Mouse (Mus musculus): ENCODE measurements around the gene Plxdc1. TPM values are rescaled to one million over a fixed set of nuclear protein-coding genes. Genes with fewer than 3 reads are reported as not detected.
"Not testable (repeated sequence)": the region's sequence is repeated elsewhere in the genome, so short reads cannot be mapped to it uniquely, and the experiment has no call there.

Plxdc1 gene
- polyA plus RNA-seq, 1 experiment from 2014 or later = not detected

DNA sequence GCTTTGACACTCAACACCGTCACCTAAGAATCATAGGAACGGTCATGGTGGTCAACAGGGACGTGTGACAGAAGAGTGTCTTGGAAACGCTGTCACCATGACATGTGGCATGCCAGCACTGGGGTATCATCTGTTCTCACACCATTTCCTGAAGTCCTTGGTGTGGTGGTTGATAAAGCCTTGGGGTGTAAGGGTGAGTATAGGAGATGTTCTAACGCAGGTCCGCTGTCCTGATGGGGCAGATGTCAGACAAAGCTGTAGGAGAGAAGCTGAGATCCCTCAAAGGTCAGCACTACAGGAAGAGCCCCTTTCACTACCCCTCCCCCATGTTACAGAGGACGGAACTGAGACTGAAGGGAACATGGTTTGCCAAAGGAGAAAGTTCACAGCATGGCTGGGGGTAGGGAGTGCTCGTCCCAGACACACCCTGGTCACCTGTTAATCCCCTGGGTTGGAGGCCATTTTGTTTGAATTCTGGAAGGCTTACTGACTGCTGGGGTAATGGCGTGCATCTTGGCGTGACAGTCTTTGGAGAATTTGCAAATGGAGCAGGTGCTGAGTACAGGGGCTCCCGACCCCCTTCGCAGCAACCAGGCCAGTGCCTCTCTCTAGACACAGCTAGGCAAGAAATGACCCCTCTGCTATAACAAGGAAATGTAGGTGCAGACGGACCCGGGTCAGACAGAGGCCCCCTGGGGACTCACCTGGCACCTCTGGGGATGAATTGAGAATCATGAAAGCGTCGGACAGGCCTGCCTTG, 32.9 kb downstream of the Plxdc1 start:
- WGBS (ENCODE audit: insufficient replicate concordance) = 72% methylated on average over 16 of the region's 16 CpGs
- Histone ChIP-seq H3K9ac (ENCODE audit: low read depth, low read length) (no peak overlapping the region), H3K4me1 (ENCODE audit: control insufficient read depth, insufficient read depth, low read length) (0 out of 2 replicates have a peak, but pooled peaks cover 3% of the 10 kb centered on the region), H3K27ac (ENCODE audit: low read depth, low read length) (no peak overlapping the region), H3K4me3 (ENCODE audit: low read depth, low read length) (no peak overlapping the region), H3K36me3 (ENCODE audit: control insufficient read depth, insufficient read depth, low read length) (no peaks in the 10 kb centered on the region), H3K27me3 (ENCODE audit: control insufficient read depth, insufficient read depth, low read length) (no peaks in the 10 kb centered on the region; the same call in 1 of the 2 replicates), H3K4me2 (no peak overlapping the region), H3K9me3 (replicated peaks; ENCODE audit: control insufficient read depth, low read length) (no peaks in the 10 kb centered on the region)
- ATAC-seq (replicated peaks; ENCODE audit: insufficient number of reproducible peaks, low FRiP score, low TSS enrichment) = no peak

DNA sequence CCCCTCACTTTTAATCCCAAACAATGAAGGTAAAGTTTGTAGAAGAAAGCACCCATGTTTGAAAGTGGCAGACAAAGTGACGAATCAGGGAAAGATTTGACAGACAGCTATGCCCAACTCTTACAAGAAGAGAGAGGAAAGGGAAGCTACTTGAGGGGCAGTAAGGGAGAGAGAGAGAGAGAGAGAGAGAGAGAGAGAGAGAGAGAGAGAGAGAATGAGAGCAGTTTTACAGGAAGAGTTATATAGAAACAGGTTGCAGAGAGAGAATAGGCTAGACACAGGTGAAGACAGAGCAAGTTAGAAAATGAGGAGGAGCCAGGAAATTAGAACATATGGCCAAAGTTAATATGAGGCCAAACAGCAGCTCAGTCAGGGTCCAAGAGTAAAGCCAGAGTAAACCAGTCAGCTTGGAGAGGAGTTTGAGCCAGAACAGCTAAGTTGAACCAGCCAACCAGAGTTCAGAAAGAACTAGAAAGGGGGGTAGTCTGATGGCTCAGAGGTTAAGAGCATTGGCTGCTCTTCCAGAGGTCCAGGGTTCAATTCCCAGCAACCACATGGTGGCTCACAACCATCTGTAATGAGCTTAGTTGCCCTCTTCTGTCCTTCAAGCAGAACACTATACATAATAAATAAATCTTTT, 33.8 kb downstream of the Plxdc1 start:
- Histone ChIP-seq H3K9ac (ENCODE audit: low read depth, low read length) (no peak overlapping the region), H3K36me3 (ENCODE audit: control insufficient read depth, insufficient read depth, low read length) (no peaks in the 10 kb centered on the region), H3K4me3 (ENCODE audit: low read depth, low read length) (no peak overlapping the region), H3K27ac (ENCODE audit: low read depth, low read length) (no peak overlapping the region), H3K27me3 (ENCODE audit: control insufficient read depth, insufficient read depth, low read length) (no peaks in the 10 kb centered on the region; the same call in 1 of the 2 replicates), H3K4me1 (ENCODE audit: control insufficient read depth, insufficient read depth, low read length) (0 out of 2 replicates have a peak, but pooled peaks cover 3% of the 10 kb centered on the region), H3K9me3 (replicated peaks; ENCODE audit: control insufficient read depth, low read length) (no peaks in the 10 kb centered on the region), H3K4me2 (no peak overlapping the region)
- WGBS (ENCODE audit: insufficient replicate concordance) = 92% methylated on average over 1 of the region's 1 CpGs
- no peak for ATAC-seq (replicated peaks; ENCODE audit: insufficient number of reproducible peaks, low FRiP score, low TSS enrichment)

DNA sequence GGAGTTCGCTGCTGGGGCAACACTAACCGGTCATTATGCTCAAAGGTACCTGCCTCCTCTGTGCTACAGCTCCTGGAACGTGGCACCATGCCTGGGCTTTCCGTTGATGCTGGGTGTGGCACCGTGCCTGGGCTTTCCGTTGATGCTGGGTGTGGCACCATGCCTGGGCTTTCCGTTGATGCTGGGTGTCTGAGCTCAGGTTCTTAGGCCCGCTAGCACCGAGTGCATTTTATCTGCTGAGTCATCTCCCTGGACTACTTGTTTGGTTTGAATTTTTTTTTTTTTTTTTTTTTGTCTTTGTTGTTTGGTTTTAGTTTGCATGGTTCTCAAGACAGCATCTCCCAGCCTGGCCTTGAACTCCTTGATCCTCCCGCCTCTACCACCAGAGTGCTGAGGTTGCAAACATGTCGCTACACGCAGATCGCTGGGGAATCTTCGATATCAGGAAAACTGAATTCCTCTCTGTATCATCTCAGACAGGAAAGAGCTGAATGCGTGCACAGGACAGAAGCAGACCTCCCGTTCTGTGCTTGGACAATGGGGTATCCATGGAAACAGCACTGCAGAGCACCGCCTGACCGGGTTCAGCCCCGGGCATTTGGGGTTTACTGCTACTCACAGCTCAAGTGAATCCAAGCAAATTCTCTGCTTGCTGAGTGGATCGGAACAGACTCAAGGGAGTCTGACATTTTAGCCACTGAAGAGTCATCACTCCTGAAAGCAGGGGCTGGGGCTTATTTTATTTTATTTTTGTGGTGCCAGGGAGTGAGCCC, 36.4 kb downstream of the Plxdc1 start:
- Histone ChIP-seq H3K27me3 (ENCODE audit: control insufficient read depth, insufficient read depth, low read length) (no peaks in the 10 kb centered on the region), H3K9me3 (replicated peaks; ENCODE audit: control insufficient read depth, low read length) (no peaks in the 10 kb centered on the region), H3K27ac (ENCODE audit: low read depth, low read length) (no peak overlapping the region), H3K4me2 (no peak overlapping the region), H3K4me3 (ENCODE audit: low read depth, low read length) (no peak overlapping the region), H3K36me3 (ENCODE audit: control insufficient read depth, insufficient read depth, low read length) (no peaks in the 10 kb centered on the region), H3K4me1 (ENCODE audit: control insufficient read depth, insufficient read depth, low read length) (0 out of 2 replicates have a peak, but pooled peaks cover 3% of the 10 kb centered on the region), H3K9ac (ENCODE audit: low read depth, low read length) (no peak overlapping the region)
- 61% methylated on average over 20 of the region's 20 CpGs for WGBS (ENCODE audit: insufficient replicate concordance)
- ATAC-seq (replicated peaks; ENCODE audit: insufficient number of reproducible peaks, low FRiP score, low TSS enrichment) = no peak

DNA sequence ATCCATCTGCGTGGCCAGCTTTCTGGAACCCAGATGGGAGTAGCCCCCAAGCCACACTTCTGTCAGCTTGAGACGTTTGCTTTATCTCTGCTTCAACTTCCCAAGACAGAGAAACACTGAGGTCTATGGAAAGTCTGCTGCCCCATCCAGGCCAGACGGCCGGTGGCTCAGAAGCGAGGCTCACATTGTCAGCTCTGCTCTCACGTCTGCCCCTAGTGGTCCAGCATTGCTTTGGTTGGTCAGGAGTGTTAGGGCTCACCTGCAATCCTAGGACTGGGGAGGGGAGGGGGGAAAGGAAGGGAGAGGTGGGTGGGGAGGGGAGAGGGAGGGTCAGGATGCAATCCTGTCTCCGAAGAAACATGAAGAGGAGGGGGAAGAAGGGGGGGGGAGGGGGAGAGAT, 38.8 kb downstream of the Plxdc1 start:
- Histone ChIP-seq H3K27me3 (ENCODE audit: control insufficient read depth, insufficient read depth, low read length) (no peaks in the 10 kb centered on the region), H3K4me3 (ENCODE audit: low read depth, low read length) (no peak overlapping the region), H3K27ac (ENCODE audit: low read depth, low read length) (no peak overlapping the region), H3K36me3 (ENCODE audit: control insufficient read depth, insufficient read depth, low read length) (no peaks in the 10 kb centered on the region), H3K4me2 (no peak overlapping the region), H3K9ac (ENCODE audit: low read depth, low read length) (no peak overlapping the region), H3K9me3 (replicated peaks; ENCODE audit: control insufficient read depth, low read length) (no peaks in the 10 kb centered on the region), H3K4me1 (ENCODE audit: control insufficient read depth, insufficient read depth, low read length) (no peaks in the 10 kb centered on the region)
- no peak for ATAC-seq (replicated peaks; ENCODE audit: insufficient number of reproducible peaks, low FRiP score, low TSS enrichment)
- WGBS (ENCODE audit: insufficient replicate concordance) = 12% methylated on average over 7 of the region's 7 CpGs

DNA sequence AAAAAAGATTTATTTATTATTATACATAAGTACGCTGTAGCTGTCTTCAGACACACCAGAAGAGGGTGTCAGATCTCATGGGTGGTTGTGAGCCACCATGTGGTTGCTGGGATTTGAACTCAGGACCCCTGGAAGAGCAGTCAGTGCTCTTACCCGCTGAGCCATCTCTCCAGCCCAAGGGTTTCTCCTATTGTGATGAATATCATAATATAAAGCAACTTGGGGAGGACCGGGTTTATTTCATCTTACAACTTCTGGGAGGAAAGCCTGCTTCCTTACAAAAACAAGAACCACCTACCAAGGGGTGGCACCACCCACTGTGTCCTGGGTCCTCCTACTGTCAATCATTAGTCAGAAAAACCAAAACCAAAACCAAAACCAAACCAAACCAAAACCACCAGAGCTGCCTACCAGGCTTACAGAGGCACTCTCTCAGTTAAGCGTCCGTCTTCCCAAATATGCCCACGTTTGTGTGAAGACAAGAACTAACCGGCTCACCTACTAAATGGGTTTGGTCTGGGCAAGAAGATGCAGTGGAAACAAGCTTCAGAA, 40.4 kb downstream of the Plxdc1 start:
- H3K4me3 ChIP-seq (ENCODE audit: low read depth, low read length); H3K4me1 ChIP-seq (ENCODE audit: control insufficient read depth, insufficient read depth, low read length); ATAC-seq (replicated peaks; ENCODE audit: insufficient number of reproducible peaks, low FRiP score, low TSS enrichment); H3K4me2 ChIP-seq; H3K27me3 ChIP-seq (ENCODE audit: control insufficient read depth, insufficient read depth, low read length); H3K36me3 ChIP-seq (ENCODE audit: control insufficient read depth, insufficient read depth, low read length); H3K9me3 ChIP-seq (replicated peaks; ENCODE audit: control insufficient read depth, low read length); H3K9ac ChIP-seq (ENCODE audit: low read depth, low read length); H3K27ac ChIP-seq (ENCODE audit: low read depth, low read length): not testable (repeated sequence)
- 84% methylated on average over 7 of the region's 7 CpGs for WGBS (ENCODE audit: insufficient replicate concordance)

DNA sequence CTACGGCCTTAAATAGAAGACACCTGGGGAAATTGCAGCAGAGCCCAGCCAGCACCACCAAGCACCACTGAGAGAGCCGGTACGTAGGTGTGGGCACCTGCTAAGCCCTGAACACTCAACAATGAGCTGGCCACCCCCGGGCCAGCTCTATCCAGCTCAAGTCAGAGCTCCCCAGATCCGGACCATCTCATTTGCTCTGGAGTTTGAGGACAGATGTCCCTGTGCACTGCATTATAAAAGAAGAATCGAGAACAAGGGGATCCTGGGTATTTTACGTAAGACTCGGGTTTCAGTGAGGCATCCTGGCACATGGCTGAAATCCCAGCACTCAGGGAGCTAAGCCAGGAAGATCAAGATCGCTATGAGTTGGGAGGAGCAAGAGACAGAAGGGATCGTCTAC, 41.2 kb downstream of the Plxdc1 start:
- no peaks in the 10 kb centered on the region for H3K4me1 ChIP-seq (ENCODE audit: control insufficient read depth, insufficient read depth, low read length)
- H3K27ac ChIP-seq (ENCODE audit: low read depth, low read length) = no peak overlapping the region
- WGBS (ENCODE audit: insufficient replicate concordance) = 84% methylated on average over 10 of the region's 10 CpGs
- no peaks in the 10 kb centered on the region for H3K9me3 ChIP-seq (replicated peaks; ENCODE audit: control insufficient read depth, low read length)
- H3K9ac ChIP-seq (ENCODE audit: low read depth, low read length) = no peak overlapping the region
- no peak overlapping the region for H3K4me2 ChIP-seq
- ATAC-seq (replicated peaks; ENCODE audit: insufficient number of reproducible peaks, low FRiP score, low TSS enrichment) = no peak
- H3K27me3 ChIP-seq (ENCODE audit: control insufficient read depth, insufficient read depth, low read length) = no peaks in the 10 kb centered on the region
- no peak overlapping the region for H3K4me3 ChIP-seq (ENCODE audit: low read depth, low read length)
- no peaks in the 10 kb centered on the region for H3K36me3 ChIP-seq (ENCODE audit: control insufficient read depth, insufficient read depth, low read length)

DNA sequence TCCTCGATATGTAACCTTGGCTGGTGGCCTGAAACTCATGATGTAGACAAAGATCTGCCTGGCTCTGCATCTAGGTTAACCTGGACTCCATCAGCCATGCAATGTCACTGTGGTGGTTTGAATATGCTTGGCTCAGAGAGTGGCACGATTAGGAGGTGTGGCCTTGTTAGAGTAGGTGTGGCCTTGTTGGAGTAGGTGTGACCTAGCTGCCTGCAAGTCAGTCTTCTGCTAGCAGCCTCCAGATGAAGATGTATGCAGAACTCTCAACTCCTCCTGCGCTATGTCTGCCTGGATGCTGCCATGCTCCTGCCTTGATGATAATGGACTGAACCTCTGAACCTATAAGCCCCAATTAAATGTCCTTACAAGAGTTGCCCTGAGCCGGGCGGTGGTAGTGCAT, 43.0 kb downstream of the Plxdc1 start:
- WGBS (ENCODE audit: insufficient replicate concordance) = 71% methylated on average over 5 of the region's 5 CpGs

DNA sequence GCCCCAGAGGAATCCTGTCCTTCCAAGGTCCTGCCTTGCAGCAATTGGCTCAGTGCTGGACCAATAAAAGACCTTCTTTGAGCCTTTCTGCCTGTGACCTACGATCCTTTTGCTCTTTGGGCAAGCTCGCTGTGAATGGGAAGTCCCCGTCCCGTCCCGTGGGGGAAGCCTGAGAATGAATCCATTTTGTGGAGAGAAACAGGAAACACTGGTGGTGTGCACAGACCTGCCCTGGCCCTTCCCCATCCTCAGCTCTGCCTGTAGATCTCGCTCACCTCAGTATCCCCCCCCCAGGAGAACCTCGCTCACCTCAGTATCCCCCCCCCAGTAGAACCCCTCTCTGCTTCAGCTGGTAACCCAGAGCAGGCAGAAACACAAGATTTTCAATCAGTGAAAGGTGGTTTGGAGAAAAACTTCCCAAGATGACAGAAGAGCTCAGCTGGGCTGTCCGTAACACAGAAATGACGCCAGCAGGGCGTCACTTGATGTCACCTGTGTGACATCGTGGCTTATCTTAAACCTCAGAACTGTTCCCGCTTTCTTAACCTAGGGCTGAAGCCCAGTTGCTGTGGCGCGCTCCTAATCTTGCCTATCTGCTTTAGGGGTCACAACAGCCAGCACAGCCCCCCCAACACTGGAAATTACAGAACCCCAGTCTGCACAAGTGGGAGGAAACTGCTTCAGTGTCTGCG, 43.7 kb downstream of the Plxdc1 start:
- no peaks in the 10 kb centered on the region for H3K9me3 ChIP-seq (replicated peaks; ENCODE audit: control insufficient read depth, low read length)
- 71% methylated on average over 15 of the region's 15 CpGs for WGBS (ENCODE audit: insufficient replicate concordance)
- no peaks in the 10 kb centered on the region for H3K36me3 ChIP-seq (ENCODE audit: control insufficient read depth, insufficient read depth, low read length)
- no peak overlapping the region for H3K27ac ChIP-seq (ENCODE audit: low read depth, low read length)
- H3K4me2 ChIP-seq = no peak overlapping the region
- H3K4me3 ChIP-seq (ENCODE audit: low read depth, low read length) = no peak overlapping the region
- ATAC-seq (replicated peaks; ENCODE audit: insufficient number of reproducible peaks, low FRiP score, low TSS enrichment) = no peak
- no peaks in the 10 kb centered on the region for H3K4me1 ChIP-seq (ENCODE audit: control insufficient read depth, insufficient read depth, low read length)
- no peaks in the 10 kb centered on the region for H3K27me3 ChIP-seq (ENCODE audit: control insufficient read depth, insufficient read depth, low read length)
- H3K9ac ChIP-seq (ENCODE audit: low read depth, low read length) = no peak overlapping the region

More for the DNA sequence above, 43.0 kb downstream of the Plxdc1 start:
- Histone ChIP-seq H3K36me3 (ENCODE audit: control insufficient read depth, insufficient read depth, low read length) (no peaks in the 10 kb centered on the region), H3K4me1 (ENCODE audit: control insufficient read depth, insufficient read depth, low read length) (no peaks in the 10 kb centered on the region), H3K9me3 (replicated peaks; ENCODE audit: control insufficient read depth, low read length) (no peaks in the 10 kb centered on the region), H3K4me3 (ENCODE audit: low read depth, low read length) (no peak overlapping the region), H3K27me3 (ENCODE audit: control insufficient read depth, insufficient read depth, low read length) (no peaks in the 10 kb centered on the region), H3K27ac (ENCODE audit: low read depth, low read length) (no peak overlapping the region), H3K9ac (ENCODE audit: low read depth, low read length) (no peak overlapping the region), H3K4me2 (no peak overlapping the region)
- ATAC-seq (replicated peaks; ENCODE audit: insufficient number of reproducible peaks, low FRiP score, low TSS enrichment) = no peak

All from heart, embryonic 11.5 days (tissue).